Mouse (Mus musculus) urinary bladder, adult 18-20 months (tissue): ENCODE measurements around the gene Htr3a.

ENCODE experiments used
- DNase-seq, 2 experiments: peaks; one replicate each; pipeline ENCODE4 v3.0.0; 2022; ENCODE audit warnings: low spot score in 2 of 2, mixed read lengths in 2 of 2

Gene Htr3a

GRCm38 (mm10) chr9:48910885-48911537 lies at the start of gene Htr3a:
Gene Htr3a, minus strand, starts transcription at chr9:48911099.
- no peak for DNase-seq

GRCm38 (mm10) chr9:48947565-48947964 lies 36.7 kb upstream of the Htr3a start:
- no peak for DNase-seq

GRCm38 (mm10) chr9:48942349-48942748 lies 31.4 kb upstream of the Htr3a start:
- DNase-seq = no peak

- no peak for DNase-seq
Measured at GRCm38 (mm10) chr9:48929436-48929835, 18.5 kb upstream of the Htr3a start.

GRCm38 (mm10) chr9:48928781-48929180 lies 17.9 kb upstream of the Htr3a start:
- DNase-seq = no peak

- no peak for DNase-seq
Measured at GRCm38 (mm10) chr9:48916011-48916788, 5.3 kb upstream of the Htr3a start.

- DNase-seq = no peak
Measured at GRCm38 (mm10) chr9:48904421-48904820, 6.5 kb downstream of the Htr3a start.

- DNase-seq = no peak
Measured at GRCm38 (mm10) chr9:48903766-48904165, 7.1 kb downstream of the Htr3a start.

GRCm38 (mm10) chr9:48898551-48898950 lies 12.3 kb downstream of the Htr3a start:
- peak in 1 of 2 experiments; percentile 9 for DNase-seq

GRCm38 (mm10) chr9:48895819-48896536 lies 14.9 kb downstream of the Htr3a start:
- no peak for DNase-seq

- no peak for DNase-seq
Measured at GRCm38 (mm10) chr9:48894755-48895154, 16.1 kb downstream of the Htr3a start.

GRCm38 (mm10) chr9:48893986-48894385 lies 16.9 kb downstream of the Htr3a start:
- DNase-seq = peak; percentile 34 to 41

- no peak for DNase-seq
Measured at GRCm38 (mm10) chr9:48889093-48889492, 21.8 kb downstream of the Htr3a start.

- no peak for DNase-seq
Measured at GRCm38 (mm10) chr9:48872896-48873295, 38.0 kb downstream of the Htr3a start.

GRCm38 (mm10) chr9:48866523-48867121 lies 44.3 kb downstream of the Htr3a start:
- no peak for DNase-seq

- no peak for DNase-seq
Measured at GRCm38 (mm10) chr9:48865235-48865634, 45.7 kb downstream of the Htr3a start.

- DNase-seq = no peak
Measured at GRCm38 (mm10) chr9:48861481-48861880, 49.4 kb downstream of the Htr3a start.

- peak; percentile 47 to 62 for DNase-seq
Measured at GRCm38 (mm10) chr9:48860526-48860845, 50.4 kb downstream of the Htr3a start.

- DNase-seq = no peak
Measured at GRCm38 (mm10) chr9:48859828-48860525, 50.9 kb downstream of the Htr3a start.

GRCm38 (mm10) chr9:48857944-48858343 lies 53.0 kb downstream of the Htr3a start:
- DNase-seq = no peak

- DNase-seq = no peak
Measured at GRCm38 (mm10) chr9:48856240-48856639, 54.7 kb downstream of the Htr3a start.

GRCm38 (mm10) chr9:48849531-48849930 lies 61.4 kb downstream of the Htr3a start:
- no peak for DNase-seq
